Mouse (Mus musculus) erythroid progenitor cell, adult 5-6 weeks (primary cell): ENCODE measurements around the gene Birc6. TPM values are rescaled to one million over a fixed set of nuclear protein-coding genes. Genes with fewer than 3 reads are reported as not detected.
A peak's percentile ranks its signal among the peaks of the same experiment; 100 is the strongest.

Experiments
- ATAC-seq: replicated peaks from 2 replicates; pipeline ENCODE4 v1.8.0; 2016; ENCODE audit warnings: moderate number of reproducible peaks, mild to moderate bottlenecking, moderate TSS enrichment, inconsistent platforms; ENCODE audit not compliant: poor library complexity, low FRiP score, severe bottlenecking
- total RNA-seq, 2 experiments: library from RNA; stranded (forward) in 1 of 2; stranded (reverse) in 1 of 2; fragments of 150-400 nt in 1 of 2; fragments of 186-747, 209-891 nt in 1 of 2; gene quantifications; 2 replicates each; pipeline versions ENCODE4 v1.2.3 to v1.2.4; 2015 to 2017; ENCODE audit warnings: low replicate concordance in 2 of 2

The Birc6 gene
- total RNA-seq, 2 experiments from 2014 or later: 128 to 175 TPM

- ATAC-seq: no peak
Observed at GRCm38 (mm10) chr17:74543615-74544014, 15.5 kb downstream of the Birc6 start.

- no peak for ATAC-seq
Observed at GRCm38 (mm10) chr17:74554118-74554517, 26.0 kb downstream of the Birc6 start.

GRCm38 (mm10) chr17:74559891-74560290, 31.8 kb downstream of the Birc6 start:
- ATAC-seq: no peak

GRCm38 (mm10) chr17:74564151-74564550, 36.1 kb downstream of the Birc6 start:
- ATAC-seq: no peak

- no peak for ATAC-seq
Observed at GRCm38 (mm10) chr17:74569219-74569618, 41.1 kb downstream of the Birc6 start.

GRCm38 (mm10) chr17:74570585-74570984, 42.5 kb downstream of the Birc6 start:
- ATAC-seq: no peak

- ATAC-seq: no peak
Observed at GRCm38 (mm10) chr17:74577173-74577572, 49.1 kb downstream of the Birc6 start.

GRCm38 (mm10) chr17:74579586-74579985, 51.5 kb downstream of the Birc6 start:
- no peak for ATAC-seq

GRCm38 (mm10) chr17:74580738-74581137, 52.6 kb downstream of the Birc6 start:
- ATAC-seq: no peak

- no peak for ATAC-seq
Observed at GRCm38 (mm10) chr17:74586768-74587167, 58.7 kb downstream of the Birc6 start.

- ATAC-seq: no peak
Observed at GRCm38 (mm10) chr17:74598908-74599307, 70.8 kb downstream of the Birc6 start.

GRCm38 (mm10) chr17:74599396-74599795, 71.3 kb downstream of the Birc6 start:
- no peak for ATAC-seq

- no peak for ATAC-seq
Observed at GRCm38 (mm10) chr17:74601201-74601600, 73.1 kb downstream of the Birc6 start.

- no peak for ATAC-seq
Observed at GRCm38 (mm10) chr17:74630798-74631197, 102.7 kb downstream of the Birc6 start.

GRCm38 (mm10) chr17:74642445-74642844, 114.3 kb downstream of the Birc6 start:
- no peak for ATAC-seq

- ATAC-seq: no peak
Observed at GRCm38 (mm10) chr17:74658362-74658761, 130.3 kb downstream of the Birc6 start.

GRCm38 (mm10) chr17:74668010-74668409, 139.9 kb downstream of the Birc6 start:
- no peak for ATAC-seq

GRCm38 (mm10) chr17:74670031-74670430, 141.9 kb downstream of the Birc6 start:
- ATAC-seq: no peak

- ATAC-seq: no peak
Observed at GRCm38 (mm10) chr17:74672446-74672845, 144.4 kb downstream of the Birc6 start.

- ATAC-seq: peak; percentile 57; the same call in 1 of the 2 replicates
Observed at GRCm38 (mm10) chr17:74673251-74673650, 145.2 kb downstream of the Birc6 start.

GRCm38 (mm10) chr17:74678061-74678460, 150.0 kb downstream of the Birc6 start:
- ATAC-seq: no peak

- ATAC-seq: no peak
Observed at GRCm38 (mm10) chr17:74684927-74685326, 156.8 kb downstream of the Birc6 start.

- ATAC-seq: no peak
Observed at GRCm38 (mm10) chr17:74688555-74688954, 160.5 kb downstream of the Birc6 start.
